Mouse (Mus musculus): Measurements from ENCODE around the gene Kdm2b.

DNA sequence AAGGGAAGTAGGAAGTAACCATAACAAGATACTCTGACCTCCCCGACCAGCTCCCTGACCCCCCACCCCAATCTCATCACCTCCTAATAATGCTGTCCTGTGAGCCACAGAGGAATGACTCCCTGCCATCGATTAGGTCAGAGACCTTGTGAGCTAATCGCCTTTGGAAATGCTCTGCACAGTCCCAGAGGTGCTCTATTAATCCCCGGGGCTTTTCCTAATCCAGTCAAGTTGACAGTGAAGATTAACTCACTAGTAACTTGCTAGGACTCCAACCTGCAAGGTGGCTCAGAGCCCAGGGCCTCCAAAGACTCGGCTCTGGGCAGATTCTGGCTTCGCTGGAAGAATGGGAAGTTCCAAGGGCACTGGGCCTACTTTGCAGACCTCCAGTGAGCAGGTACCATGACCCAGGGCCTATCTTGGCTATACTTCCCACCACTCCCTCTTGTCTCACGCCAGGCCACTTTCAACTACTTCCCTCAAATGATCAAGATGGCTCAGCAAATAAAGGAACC lies 44.1 kb upstream of the Kdm2b start:
- TF ChIP-seq TAL1 (IDR thresholded peaks at IDR 0.05; ENCODE audit: low read length) = no peak
- TF ChIP-seq GATA1 (IDR thresholded peaks at IDR 0.05; ENCODE audit: low read length) = no peak

Measured in erythroblast, embryonic 14.5 days (primary cell).